Mouse (Mus musculus) midbrain, embryonic 16.5 days (tissue): ENCODE measurements around the gene Anpep. TPM values are rescaled to one million over a fixed set of nuclear protein-coding genes. Genes with fewer than 3 reads are reported as not detected.

ENCODE experiments used
- ATAC-seq: fragments of 200-750 bp; cut with Nextera tagmentation; 2 replicates; pipeline ENCODE4 v1.8.0; 2017; ENCODE audit warnings: moderate TSS enrichment
- H3K27ac ChIP-seq: fragments of 300-500 bp; sonication (generic); 2 replicates; pipeline ENCODE4 v1.5.1; 2014; ENCODE audit warnings: mild to moderate bottlenecking, low read length, mixed read lengths
- H3K27me3 ChIP-seq: fragments of 300-500 bp; sonication (generic); 2 replicates; pipeline ENCODE4 v1.6.1; 2014; ENCODE audit warnings: low read depth, low read length, mixed read lengths; ENCODE audit not compliant: control insufficient read depth, insufficient read depth
- H3K36me3 ChIP-seq: fragments of 300-500 bp; sonication (generic); 2 replicates; pipeline ENCODE4 v1.6.1; 2014; ENCODE audit warnings: mild to moderate bottlenecking, low read length, moderate library complexity, mixed read lengths; ENCODE audit not compliant: control insufficient read depth, insufficient read depth
- H3K4me1 ChIP-seq: fragments of 300-500 bp; sonication (generic); 2 replicates; pipeline ENCODE4 v1.6.1; 2014; ENCODE audit warnings: mild to moderate bottlenecking, low read length, mixed read lengths; ENCODE audit not compliant: control insufficient read depth, insufficient read depth
- H3K4me2 ChIP-seq: fragments of 300-500 bp; sonication (generic); 2 replicates; pipeline ENCODE4 v1.6.1; 2014; ENCODE audit warnings: mild to moderate bottlenecking, low read length, mixed read lengths
- H3K4me3 ChIP-seq: fragments of 300-500 bp; sonication (generic); 2 replicates; pipeline ENCODE4 v1.5.1; 2014; ENCODE audit warnings: low read depth, mild to moderate bottlenecking, low read length, moderate library complexity, mixed read lengths
- H3K9ac ChIP-seq: fragments of 300-500 bp; sonication (generic); 2 replicates; pipeline ENCODE4 v1.6.1; 2014; ENCODE audit warnings: low read depth, low read length, mixed read lengths
- H3K9me3 ChIP-seq: fragments of 300-500 bp; sonication (generic); replicated peaks from 2 replicates; pipeline ENCODE4 v1.6.1; 2014; ENCODE audit warnings: mild to moderate bottlenecking, low read length, mixed read lengths; ENCODE audit not compliant: control insufficient read depth, poor library complexity, severe bottlenecking
- WGBS: fragments of 180-500 bp; shearing (Covaris S2); extraction: QIAGEN DNeasy Blood & Tissue Kit; methylation state at CpG from one replicate; pipeline ENCODE4 v1.1.7; 2014; 5-methylcytosine and 5-hydroxymethylcytosine counted together
- polyA plus RNA-seq: library from polyadenylated mRNA; unstranded; fragments of >200 nt; fragmentation: Nextera tagmentation; extraction: Ambion mirVana; gene quantifications from 2 replicates; pipeline ENCODE4 v1.2.1, GENCODE M21; 2015

Anpep gene
- polyA plus RNA-seq, 1 experiment from 2014 or later = 3.2 TPM

- H3K27ac ChIP-seq = no peak overlapping the region
- no peaks in the 10 kb centered on the region for H3K36me3 ChIP-seq
- 48% methylated on average over 6 of the region's 6 CpGs for WGBS
- no peak overlapping the region for H3K4me2 ChIP-seq
- ATAC-seq = no peak
- no peaks in the 10 kb centered on the region for H3K9me3 ChIP-seq
- H3K4me3 ChIP-seq = no peak overlapping the region
- H3K27me3 ChIP-seq = no peaks in the 10 kb centered on the region
- no peak overlapping the region for H3K9ac ChIP-seq
- H3K4me1 ChIP-seq = no peaks in the 10 kb centered on the region
Observed at GRCm38 (mm10) chr7:79869072-79869719, 8.3 kb upstream of the Anpep start.

DNA sequence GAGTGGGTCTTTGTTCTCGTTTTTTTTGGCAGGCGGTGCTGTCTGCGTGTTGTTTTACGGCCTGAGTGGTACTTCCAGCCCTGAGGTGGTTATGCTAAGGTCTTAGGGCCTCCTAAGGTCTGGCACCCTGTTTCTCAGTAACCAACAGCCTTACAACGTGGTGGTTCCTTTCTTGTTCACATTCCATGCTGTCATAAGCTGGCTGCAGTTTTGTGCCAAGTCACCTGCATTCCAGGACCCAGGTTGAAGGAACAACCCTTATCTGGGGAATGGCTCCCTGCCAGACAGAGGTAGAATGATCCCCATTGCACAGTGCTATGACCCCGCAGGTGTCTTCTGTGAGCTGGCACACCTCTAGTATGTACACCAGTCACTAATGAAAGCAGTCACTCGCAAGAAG, 7.6 kb upstream of the Anpep start:
- H3K9me3 ChIP-seq = no peaks in the 10 kb centered on the region
- no peak overlapping the region for H3K27ac ChIP-seq
- no peak for ATAC-seq
- WGBS = 86% methylated on average over 7 of the region's 7 CpGs
- H3K4me3 ChIP-seq = no peak overlapping the region
- H3K27me3 ChIP-seq = no peaks in the 10 kb centered on the region
- H3K4me2 ChIP-seq = no peak overlapping the region
- H3K36me3 ChIP-seq = no peaks in the 10 kb centered on the region
- no peaks in the 10 kb centered on the region for H3K4me1 ChIP-seq
- no peak overlapping the region for H3K9ac ChIP-seq

GRCm38 (mm10) chr7:79867861-79868260, 7.0 kb upstream of the Anpep start:
- no peak overlapping the region for H3K4me2 ChIP-seq
- 80% methylated on average over 13 of the region's 13 CpGs for WGBS
- ATAC-seq = no peak
- H3K36me3 ChIP-seq = no peaks in the 10 kb centered on the region
- no peak overlapping the region for H3K27ac ChIP-seq
- H3K27me3 ChIP-seq = no peaks in the 10 kb centered on the region
- no peak overlapping the region for H3K4me3 ChIP-seq
- no peak overlapping the region for H3K9ac ChIP-seq
- H3K9me3 ChIP-seq = no peaks in the 10 kb centered on the region
- H3K4me1 ChIP-seq = no peaks in the 10 kb centered on the region

DNA sequence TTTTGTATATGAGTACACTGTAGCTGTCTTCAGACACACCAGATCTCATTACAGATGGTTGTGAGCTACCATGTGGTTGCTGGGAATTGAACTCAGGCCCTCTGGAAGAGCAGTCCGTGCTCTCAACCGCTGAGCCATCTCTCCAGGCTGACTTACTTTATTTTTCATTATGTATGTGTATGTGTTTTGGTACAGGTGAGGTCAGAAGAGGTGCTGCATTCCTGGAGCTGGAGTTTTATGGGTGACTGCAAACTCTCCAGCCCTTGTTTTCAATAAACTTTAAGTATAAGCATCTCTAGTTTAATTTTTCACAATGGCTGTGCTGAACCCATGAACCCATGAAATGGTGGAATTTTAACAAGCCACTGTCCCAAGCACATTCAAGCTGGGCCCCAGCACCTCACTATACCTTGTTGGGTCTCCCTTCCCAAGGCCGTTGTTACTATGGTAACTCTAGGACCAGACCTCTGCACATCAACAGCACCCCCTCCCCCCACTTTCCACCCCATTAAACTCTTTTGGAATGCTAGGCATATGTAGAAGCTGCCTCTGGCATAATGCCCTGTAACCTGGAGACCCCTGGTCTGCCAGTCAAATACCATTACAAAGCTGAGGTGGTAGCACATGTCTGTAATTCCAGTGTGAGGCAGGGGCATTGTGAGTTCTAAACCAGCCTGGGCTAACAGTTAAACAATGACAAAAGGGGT, 5.6 kb upstream of the Anpep start:
- no peaks in the 10 kb centered on the region for H3K36me3 ChIP-seq
- no peak overlapping the region for H3K4me3 ChIP-seq
- H3K27ac ChIP-seq = no peak overlapping the region
- H3K4me2 ChIP-seq = no peak overlapping the region
- no peaks in the 10 kb centered on the region for H3K4me1 ChIP-seq
- WGBS = 71% methylated on average over 3 of the region's 3 CpGs
- no peaks in the 10 kb centered on the region for H3K9me3 ChIP-seq
- H3K9ac ChIP-seq = no peak overlapping the region
- H3K27me3 ChIP-seq = no peaks in the 10 kb centered on the region
- ATAC-seq = no peak

- WGBS = 88% methylated on average over 8 of the region's 8 CpGs
- Histone ChIP-seq H3K27me3 (no peaks in the 10 kb centered on the region), H3K9ac (no peak overlapping the region), H3K36me3 (no peaks in the 10 kb centered on the region), H3K4me1 (no peaks in the 10 kb centered on the region), H3K4me3 (no peak overlapping the region), H3K4me2 (no peak overlapping the region), H3K27ac (no peak overlapping the region), H3K9me3 (no peaks in the 10 kb centered on the region)
- ATAC-seq = no peak
Observed at GRCm38 (mm10) chr7:79861794-79862193, 935 bp upstream of the Anpep start.

DNA sequence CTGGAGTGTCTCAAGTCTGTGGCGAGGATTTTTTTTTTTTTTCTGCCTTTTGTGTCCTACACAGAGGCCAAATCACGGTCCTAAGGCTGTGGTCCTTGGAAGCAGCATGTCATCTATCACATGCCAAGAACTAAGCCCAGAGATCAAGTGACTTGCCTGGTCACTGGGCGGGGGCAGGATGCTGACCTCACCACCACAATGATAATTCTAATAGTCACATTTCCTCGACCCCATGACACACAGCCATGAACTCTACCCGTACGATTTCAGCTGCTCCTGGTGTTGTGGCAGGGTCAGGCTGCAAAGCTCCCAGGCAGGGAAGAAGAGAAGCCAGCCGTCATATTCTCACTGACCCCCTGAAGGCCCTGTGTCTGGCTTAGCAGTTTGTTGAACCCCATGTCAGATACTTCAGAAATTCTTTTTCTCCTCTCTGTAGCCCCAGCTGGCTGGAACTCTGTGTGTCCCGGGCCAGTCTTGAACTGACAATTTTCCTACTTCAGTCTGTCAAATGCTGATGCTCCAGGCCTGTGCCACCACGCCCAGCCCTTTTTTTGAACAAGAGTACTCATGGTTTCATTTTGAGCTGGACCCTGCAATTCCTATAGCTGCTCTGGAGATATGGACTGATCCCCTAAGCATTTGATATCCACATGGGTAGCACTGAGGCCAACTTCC, 1.8 kb downstream of the Anpep start:
- Histone ChIP-seq H3K27ac (no peak overlapping the region), H3K27me3 (no peaks in the 10 kb centered on the region), H3K4me3 (no peak overlapping the region), H3K9me3 (no peaks in the 10 kb centered on the region), H3K4me2 (no peak overlapping the region), H3K36me3 (no peaks in the 10 kb centered on the region), H3K4me1 (no peaks in the 10 kb centered on the region), H3K9ac (no peak overlapping the region)
- 72% methylated on average over 9 of the region's 9 CpGs for WGBS
- no peak for ATAC-seq

DNA sequence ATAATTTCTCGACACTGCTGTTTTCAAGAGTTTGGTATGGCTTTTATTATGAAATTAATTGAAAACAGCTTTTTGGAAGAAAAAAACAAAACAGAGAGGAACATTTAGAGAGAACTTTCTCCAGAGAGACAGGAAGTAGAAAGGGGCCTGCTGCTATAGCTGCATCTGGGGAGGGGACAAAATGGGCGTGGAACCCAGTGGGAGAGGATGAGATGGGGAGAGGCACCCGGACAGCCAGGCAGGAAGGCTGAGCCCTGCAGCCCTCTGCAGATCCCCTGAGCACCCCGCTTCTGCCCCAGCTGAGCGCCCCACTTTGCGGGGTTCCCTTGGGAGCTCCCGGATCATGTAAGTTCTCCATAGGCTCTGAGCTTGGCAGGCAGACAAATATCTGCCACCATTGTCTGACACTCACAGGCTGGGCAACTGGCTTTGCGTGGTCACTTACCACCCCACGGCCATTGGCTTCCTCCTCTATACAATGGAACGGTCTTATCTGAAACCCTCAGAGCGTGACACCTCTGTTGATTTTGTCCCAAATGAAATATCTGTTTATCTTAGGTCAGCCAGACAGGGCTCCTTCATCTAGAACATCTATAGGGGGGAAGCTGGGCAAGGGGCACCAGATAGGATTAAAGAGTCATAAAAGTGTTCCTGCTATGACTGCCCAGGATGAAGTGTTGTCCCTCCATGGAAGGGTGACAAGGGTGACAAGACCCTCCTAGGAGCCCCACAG, 2.5 kb downstream of the Anpep start:
- Histone ChIP-seq H3K36me3 (no peaks in the 10 kb centered on the region), H3K27me3 (no peaks in the 10 kb centered on the region), H3K9ac (no peak overlapping the region), H3K9me3 (no peaks in the 10 kb centered on the region), H3K27ac (no peak overlapping the region), H3K4me1 (no peaks in the 10 kb centered on the region), H3K4me2 (no peak overlapping the region), H3K4me3 (no peak overlapping the region)
- no peak for ATAC-seq
- WGBS = 69% methylated on average over 11 of the region's 11 CpGs

DNA sequence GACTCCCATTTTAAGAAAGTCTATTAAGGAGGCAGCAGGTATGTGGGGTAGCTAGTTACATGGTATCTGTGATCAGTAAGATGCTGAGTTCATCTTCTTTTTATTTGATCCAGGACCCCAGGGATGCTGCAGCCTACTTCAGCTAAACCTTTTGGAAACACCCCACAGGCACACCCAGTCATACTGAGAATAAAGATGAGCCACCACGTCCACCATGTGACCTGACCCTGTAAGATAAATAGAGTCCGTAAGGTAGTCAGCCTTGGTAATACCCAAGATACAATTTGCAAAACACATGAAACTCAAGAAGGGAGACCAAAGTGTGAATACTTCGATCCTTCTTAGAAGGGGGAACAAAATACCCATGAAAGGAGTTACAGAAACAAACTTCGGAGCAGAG, 4.6 kb downstream of the Anpep start:
- no peak overlapping the region for H3K4me3 ChIP-seq
- H3K4me1 ChIP-seq = no peaks in the 10 kb centered on the region
- H3K27me3 ChIP-seq = no peaks in the 10 kb centered on the region
- no peak for ATAC-seq
- H3K36me3 ChIP-seq = no peaks in the 10 kb centered on the region
- H3K9me3 ChIP-seq = no peaks in the 10 kb centered on the region
- H3K4me2 ChIP-seq = no peak overlapping the region
- 85% methylated on average over 4 of the region's 4 CpGs for WGBS
- H3K9ac ChIP-seq = no peak overlapping the region
- H3K27ac ChIP-seq = no peak overlapping the region
